Mouse (Mus musculus) liver, embryonic 11.5 days (tissue): Measurements from ENCODE around the gene Cdh4. TPM values are rescaled to one million over a fixed set of nuclear protein-coding genes. Genes with fewer than 3 reads are reported as not detected.

Experiments
- ATAC-seq: fragments of 200-750 bp; cut with Nextera tagmentation; replicated peaks from 2 replicates; pipeline ENCODE4 v1.8.0; 2017; ENCODE audit warnings: moderate number of reproducible peaks, mild to moderate bottlenecking, moderate TSS enrichment, moderate library complexity; ENCODE audit not compliant: low FRiP score
- DNase-seq: peaks from one replicate; pipeline ENCODE4 v3.0.0-alpha.2; 2017; ENCODE audit warnings: low spot score
- H3K27ac ChIP-seq: fragments of 300-500 bp; sonication (generic); 2 replicates; pipeline ENCODE4 v1.5.1; 2014; ENCODE audit warnings: mild to moderate bottlenecking, low read depth, low read length, control low read depth
- H3K27me3 ChIP-seq: fragments of 300-500 bp; sonication (generic); replicated peaks from 2 replicates; pipeline ENCODE4 v1.6.1; 2014; ENCODE audit warnings: low read length, mixed read lengths; ENCODE audit not compliant: control insufficient read depth, insufficient read depth
- H3K36me3 ChIP-seq: fragments of 300-500 bp; sonication (generic); 2 replicates; pipeline ENCODE4 v1.6.1; 2014; ENCODE audit warnings: mild to moderate bottlenecking, low read length, moderate library complexity, mixed read lengths; ENCODE audit not compliant: control insufficient read depth, insufficient read depth
- H3K4me1 ChIP-seq: fragments of 300-500 bp; sonication (generic); replicated peaks from 2 replicates; pipeline ENCODE4 v1.6.1; 2014; ENCODE audit warnings: low read length, mixed read lengths; ENCODE audit not compliant: control insufficient read depth, insufficient read depth
- H3K4me2 ChIP-seq: fragments of 300-500 bp; sonication (generic); 2 replicates; pipeline ENCODE4 v1.6.1; 2014; ENCODE audit warnings: mild to moderate bottlenecking, control low read depth, moderate library complexity
- H3K4me3 ChIP-seq: fragments of 300-500 bp; sonication (generic); 2 replicates; pipeline ENCODE4 v1.5.1; 2014; ENCODE audit warnings: low read depth, low read length, control low read depth
- H3K9ac ChIP-seq: fragments of 300-500 bp; sonication (generic); 2 replicates; pipeline ENCODE4 v1.6.1; 2014; ENCODE audit warnings: low read depth, low read length, control low read depth
- H3K9me3 ChIP-seq: fragments of 300-500 bp; sonication (generic); 2 replicates; pipeline ENCODE4 v1.6.1; 2016; ENCODE audit warnings: low read length, inconsistent platforms, mixed read lengths; ENCODE audit not compliant: control insufficient read depth
- WGBS: fragments of 180-500 bp; shearing (Covaris S2); extraction: QIAGEN DNeasy Blood & Tissue Kit; methylation state at CpG from one replicate; pipeline ENCODE4 v1.1.7; 2014; 5-methylcytosine and 5-hydroxymethylcytosine counted together
- polyA plus RNA-seq: library from polyadenylated mRNA; unstranded; fragments of >200 nt; fragmentation: Nextera tagmentation; extraction: Ambion mirVana; gene quantifications from 2 replicates; pipeline ENCODE4 v1.2.1, GENCODE M21; 2014

The Cdh4 gene
- polyA plus RNA-seq, 1 experiment from 2014 or later = 0.51 TPM

DNA sequence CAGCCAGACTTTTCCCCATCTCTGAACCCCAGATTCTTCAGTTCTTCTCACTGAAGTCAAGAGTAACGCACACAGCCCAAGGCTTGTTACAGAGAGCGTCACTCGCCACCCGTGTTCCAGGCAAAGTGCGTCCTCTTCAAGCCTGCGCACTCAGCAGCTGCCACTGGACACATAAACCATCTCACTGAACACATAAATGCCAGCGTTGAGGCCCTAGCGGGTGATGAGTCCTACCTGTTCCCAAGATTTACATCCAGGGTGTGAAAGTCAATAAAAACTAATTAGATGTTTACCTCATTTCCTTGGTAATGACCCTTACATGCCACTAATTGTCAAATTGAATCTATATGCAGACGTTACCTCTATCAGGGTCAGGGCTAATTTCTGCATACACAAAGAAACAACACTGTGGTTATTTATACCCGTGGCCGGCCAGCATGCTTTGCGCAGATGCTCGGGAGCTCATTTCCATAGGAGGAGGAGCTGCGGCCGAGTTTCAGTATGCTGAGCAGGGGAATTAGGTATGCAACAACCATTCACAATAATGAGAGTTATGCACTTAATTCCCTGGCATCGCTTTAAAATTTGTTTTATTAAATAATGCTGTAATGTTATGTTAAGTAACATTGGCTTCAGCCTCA, 25.5 kb upstream of the Cdh4 start:
- WGBS = 84% methylated on average over 16 of the region's 16 CpGs
- H3K27me3 ChIP-seq = no peaks in the 10 kb centered on the region
- no peaks in the 10 kb centered on the region for H3K9me3 ChIP-seq
- ATAC-seq (no peak), DNase-seq (no peak)
- no peak overlapping the region for H3K9ac ChIP-seq
- no peaks in the 10 kb centered on the region for H3K4me1 ChIP-seq
- H3K27ac ChIP-seq = no peak overlapping the region
- no peak overlapping the region for H3K4me2 ChIP-seq
- H3K36me3 ChIP-seq = no peaks in the 10 kb centered on the region
- no peak overlapping the region for H3K4me3 ChIP-seq

- Histone ChIP-seq H3K27me3 (no peaks in the 10 kb centered on the region), H3K4me3 (no peak overlapping the region), H3K4me1 (no peaks in the 10 kb centered on the region), H3K9ac (no peak overlapping the region), H3K27ac (no peak overlapping the region), H3K4me2 (no peak overlapping the region), H3K9me3 (no peaks in the 10 kb centered on the region), H3K36me3 (no peaks in the 10 kb centered on the region)
- WGBS = 74% methylated on average over 3 of the region's 3 CpGs
- ATAC-seq = no peak
- DNase-seq = no peak
Measured at GRCm38 (mm10) chr2:179425602-179426001, 16.6 kb upstream of the Cdh4 start.

DNA sequence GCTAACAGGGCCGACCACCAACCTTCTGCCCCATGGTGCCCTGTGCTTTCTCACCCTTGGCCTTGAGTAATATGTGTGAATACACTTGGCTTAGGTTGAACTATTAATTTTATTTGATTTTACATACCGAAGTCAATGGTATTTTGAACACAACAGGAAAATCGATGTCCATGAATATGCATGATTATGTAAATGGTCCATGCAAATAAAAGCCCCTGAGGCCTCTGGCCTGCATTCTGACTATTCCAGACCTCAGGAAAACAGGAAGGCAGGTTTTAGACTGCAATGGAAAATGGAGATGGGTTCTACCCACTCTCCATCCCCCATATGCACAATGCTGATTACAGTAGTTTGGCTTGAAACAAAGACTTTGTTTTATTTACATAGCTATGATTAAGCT, 13.3 kb upstream of the Cdh4 start:
- no peak for ATAC-seq
- Histone ChIP-seq H3K36me3 (no peaks in the 10 kb centered on the region), H3K4me1 (no peaks in the 10 kb centered on the region), H3K9ac (no peak overlapping the region), H3K27ac (no peak overlapping the region), H3K4me2 (no peak overlapping the region), H3K27me3 (no peaks in the 10 kb centered on the region), H3K9me3 (no peaks in the 10 kb centered on the region), H3K4me3 (no peak overlapping the region)
- no peak for DNase-seq
- 67% methylated on average over 3 of the region's 3 CpGs for WGBS

DNA sequence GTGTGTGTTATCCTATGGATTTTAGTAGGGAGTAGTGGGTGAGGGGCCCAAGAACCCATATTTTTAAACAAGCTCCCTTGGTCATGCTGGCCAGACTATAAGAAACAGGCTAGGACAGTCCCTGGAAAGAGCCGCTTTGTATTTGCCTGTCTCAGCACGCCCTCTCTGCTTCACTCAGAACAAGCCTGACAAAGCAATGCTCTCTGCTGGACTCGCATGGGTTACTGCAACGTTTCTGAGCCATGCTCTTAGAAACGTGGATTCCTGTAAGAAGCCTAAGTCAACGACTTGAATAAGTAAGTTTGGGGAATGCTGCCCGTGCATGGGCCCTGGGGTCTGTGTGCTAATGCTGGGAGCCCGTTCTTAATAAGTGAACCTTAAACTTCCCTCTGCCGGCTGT, 2.1 kb upstream of the Cdh4 start:
- H3K4me2 ChIP-seq = no peak overlapping the region
- DNase-seq (no peak), ATAC-seq (no peak)
- no peak overlapping the region for H3K4me3 ChIP-seq
- H3K27ac ChIP-seq = no peak overlapping the region
- H3K9ac ChIP-seq = no peak overlapping the region
- H3K27me3 ChIP-seq = peaks cover 45% of the 10 kb centered on the region
- H3K4me1 ChIP-seq = no peaks in the 10 kb centered on the region
- no peaks in the 10 kb centered on the region for H3K9me3 ChIP-seq
- H3K36me3 ChIP-seq = no peaks in the 10 kb centered on the region
- 27% methylated on average over 9 of the region's 9 CpGs for WGBS

DNA sequence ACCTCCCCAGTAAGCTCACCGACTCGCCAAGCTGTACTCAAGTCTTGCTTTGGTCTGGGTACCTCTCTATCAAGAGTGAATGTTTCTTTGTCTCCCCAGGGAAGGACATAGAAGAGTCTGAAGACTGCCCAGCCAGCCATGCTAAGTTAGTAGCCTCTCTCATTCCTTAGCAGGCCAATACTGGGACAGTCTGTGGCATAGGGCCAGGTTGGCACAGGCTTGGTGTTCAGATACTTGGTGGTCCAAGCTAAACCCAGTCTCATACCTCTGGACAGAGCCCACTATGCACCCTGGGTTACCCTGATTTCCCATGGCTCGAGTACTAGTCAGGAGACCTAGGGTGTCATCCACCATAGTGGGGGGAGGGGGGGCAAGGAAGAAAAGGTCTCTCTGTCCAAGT, 1.1 kb upstream of the Cdh4 start:
- DNase-seq = no peak
- WGBS = 79% methylated on average over 3 of the region's 3 CpGs
- H3K9me3 ChIP-seq = no peaks in the 10 kb centered on the region

GRCm38 (mm10) chr2:179441717-179442116, 514 bp upstream of the Cdh4 start:
- H3K27ac ChIP-seq = no peak overlapping the region
- peaks cover 45% of the 10 kb centered on the region for H3K27me3 ChIP-seq
- no peaks in the 10 kb centered on the region for H3K36me3 ChIP-seq
- H3K9ac ChIP-seq = no peak overlapping the region
- H3K4me3 ChIP-seq = peak overlapping the region; percentile 54
- DNase-seq = no peak
- peak; percentile 23; the same call in 1 of the 2 replicates for ATAC-seq
- H3K4me1 ChIP-seq = no peaks in the 10 kb centered on the region
- no peaks in the 10 kb centered on the region for H3K9me3 ChIP-seq
- 11% methylated on average over 8 of the region's 8 CpGs for WGBS
- H3K4me2 ChIP-seq = peak overlapping the region; percentile 71

More for the DNA sequence above, 1.1 kb upstream of the Cdh4 start:
- H3K4me1 ChIP-seq = no peaks in the 10 kb centered on the region
- no peak overlapping the region for H3K9ac ChIP-seq
- no peaks in the 10 kb centered on the region for H3K36me3 ChIP-seq
- no peak overlapping the region for H3K4me3 ChIP-seq
- no peak for ATAC-seq
- H3K27ac ChIP-seq = no peak overlapping the region
- peaks cover 45% of the 10 kb centered on the region for H3K27me3 ChIP-seq
- H3K4me2 ChIP-seq = no peak overlapping the region

DNA sequence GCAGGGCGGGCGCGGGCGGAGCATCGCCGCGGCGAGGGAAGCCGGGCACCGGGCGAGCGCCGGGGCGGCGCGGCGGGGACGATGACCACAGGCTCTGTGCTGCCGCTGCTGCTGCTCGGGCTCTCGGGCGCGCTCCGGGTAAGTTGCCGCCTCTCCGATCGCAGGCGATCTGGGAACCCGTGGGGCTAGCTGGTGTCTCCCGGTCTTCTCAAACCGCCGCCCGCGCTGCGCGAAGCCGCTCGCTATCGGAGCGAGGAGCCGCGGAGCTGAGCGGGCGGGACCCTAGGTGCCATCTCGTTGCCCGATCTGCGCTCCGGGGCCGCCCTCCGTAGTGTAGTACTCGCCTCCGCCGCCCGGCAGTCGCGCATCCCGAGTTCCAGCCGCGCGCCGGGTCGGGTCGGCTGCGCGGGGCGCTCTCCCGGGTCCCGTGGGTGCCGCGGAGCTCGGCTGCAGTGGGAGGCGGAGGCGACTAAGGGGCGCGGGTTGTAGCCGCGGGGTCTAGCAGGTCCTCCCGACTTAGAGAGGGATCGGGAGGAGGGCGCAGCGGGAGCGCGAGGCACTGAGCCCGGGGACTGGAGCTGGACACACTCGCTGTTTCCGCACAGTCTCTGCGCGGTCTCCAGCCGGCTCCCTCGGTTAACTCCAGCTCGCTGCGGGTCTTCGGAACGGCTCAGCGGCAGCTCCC, 452 bp downstream of the Cdh4 start:
- Histone ChIP-seq H3K4me2 (peak overlapping the region; percentile 71), H3K27ac (no peak overlapping the region), H3K4me1 (no peaks in the 10 kb centered on the region), H3K36me3 (no peaks in the 10 kb centered on the region), H3K9me3 (no peaks in the 10 kb centered on the region), H3K4me3 (peak overlapping the region; percentile 54), H3K9ac (no peak overlapping the region), H3K27me3 (peaks cover 45% of the 10 kb centered on the region)
- DNase-seq (peak; percentile 60), ATAC-seq (peak; percentile 58)
- under 1% methylated on average over 95 of the region's 95 CpGs for WGBS

DNA sequence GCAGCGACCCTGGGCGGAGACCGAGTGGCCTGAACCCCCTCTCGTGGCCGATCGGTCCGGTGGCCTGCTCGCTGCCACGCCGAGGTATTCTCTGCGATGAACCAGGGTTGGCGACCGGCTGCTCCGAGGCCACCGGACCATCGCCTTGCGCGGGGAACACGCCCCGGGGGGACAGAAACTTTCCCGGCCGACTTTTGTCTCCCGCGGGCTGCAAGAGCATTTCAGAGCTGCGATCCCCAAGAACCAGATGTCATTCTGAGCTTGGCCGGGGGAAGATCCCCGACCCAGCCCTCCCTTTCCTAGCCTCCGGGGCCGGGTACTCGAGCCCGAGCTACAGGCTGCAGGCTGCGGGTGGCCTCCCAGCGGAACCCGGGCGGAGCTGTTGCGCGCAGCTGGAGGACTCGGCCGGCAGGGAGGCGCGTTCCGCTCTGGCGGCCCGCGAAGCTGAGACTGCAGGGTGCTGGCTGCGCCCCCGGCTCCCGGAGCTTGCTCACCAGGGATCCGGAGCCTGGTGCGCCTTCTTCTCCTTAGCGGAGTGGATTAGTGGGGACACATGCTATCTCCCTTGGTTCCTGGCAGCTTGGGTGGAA, 1.1 kb downstream of the Cdh4 start:
- DNase-seq = peak; percentile 52
- H3K4me1 ChIP-seq = no peaks in the 10 kb centered on the region
- ATAC-seq = no peak
- peak overlapping the region; percentile 71 for H3K4me2 ChIP-seq
- no peaks in the 10 kb centered on the region for H3K9me3 ChIP-seq
- H3K36me3 ChIP-seq = no peaks in the 10 kb centered on the region
- WGBS = under 1% methylated on average over 51 of the region's 51 CpGs
- no peak overlapping the region for H3K27ac ChIP-seq
- H3K9ac ChIP-seq = no peak overlapping the region
- H3K27me3 ChIP-seq = peaks cover 45% of the 10 kb centered on the region
- peak overlapping the region; percentile 54 for H3K4me3 ChIP-seq
